Mouse (Mus musculus) neural tube, embryonic 12.5 days (tissue): ENCODE results near the gene Cacna2d2. TPM values are rescaled to one million over a fixed set of nuclear protein-coding genes. Genes with fewer than 3 reads are reported as not detected.

ENCODE experiments used
- ATAC-seq: fragments of 200-750 bp; cut with Nextera tagmentation; 2 replicates; pipeline ENCODE4 v1.8.0; 2017; ENCODE audit warnings: low read depth, mild to moderate bottlenecking, moderate TSS enrichment, moderate library complexity; ENCODE audit not compliant: low FRiP score
- H3K27ac ChIP-seq: fragments of 300-500 bp; sonication (generic); 2 replicates; pipeline ENCODE4 v1.5.1; 2016
- H3K27me3 ChIP-seq: fragments of 300-500 bp; sonication (generic); replicated peaks from 2 replicates; pipeline ENCODE4 v1.6.1; 2016; ENCODE audit warnings: mild to moderate bottlenecking
- H3K36me3 ChIP-seq: fragments of 300-500 bp; sonication (generic); 2 replicates; pipeline ENCODE4 v1.6.1; 2016; ENCODE audit warnings: mild to moderate bottlenecking
- H3K4me1 ChIP-seq: fragments of 300-500 bp; sonication (generic); 2 replicates; pipeline ENCODE4 v1.6.1; 2016
- H3K4me2 ChIP-seq: fragments of 300-500 bp; sonication (generic); replicated peaks from 2 replicates; pipeline ENCODE4 v1.6.1; 2016; ENCODE audit warnings: mild to moderate bottlenecking
- H3K4me3 ChIP-seq: fragments of 300-500 bp; sonication (generic); 2 replicates; pipeline ENCODE4 v1.5.1; 2016
- H3K9ac ChIP-seq: fragments of 300-500 bp; sonication (generic); 2 replicates; pipeline ENCODE4 v1.6.1; 2016; ENCODE audit warnings: mild to moderate bottlenecking
- H3K9me3 ChIP-seq: fragments of 300-500 bp; sonication (generic); 2 replicates; pipeline ENCODE4 v1.6.1; 2016; ENCODE audit warnings: mild to moderate bottlenecking
- WGBS: fragments of 180-500 bp; shearing (Covaris S2); methylation state at CpG from one replicate; pipeline ENCODE4 v1.1.7; 2016; 5-methylcytosine and 5-hydroxymethylcytosine counted together
- polyA plus RNA-seq: library from polyadenylated mRNA; unstranded; fragments of >200 nt; fragmentation: Nextera tagmentation; extraction: Ambion mirVana; gene quantifications from 2 replicates; pipeline ENCODE4 v1.2.1, GENCODE M21; 2016

Cacna2d2 gene
- polyA plus RNA-seq, 1 experiment from 2014 or later = 5.4 TPM

- H3K4me1 ChIP-seq = peaks cover 34% of the 10 kb centered on the region
- no peak overlapping the region for H3K4me3 ChIP-seq
- H3K4me2 ChIP-seq = peak overlapping the region; percentile 13
- no peaks in the 10 kb centered on the region for H3K9me3 ChIP-seq
- no peaks in the 10 kb centered on the region for H3K36me3 ChIP-seq
- 64% methylated on average over 6 of the region's 6 CpGs for WGBS
- H3K27me3 ChIP-seq = no peaks in the 10 kb centered on the region
- no peak overlapping the region for H3K9ac ChIP-seq
- ATAC-seq = 0 out of 2 replicates have a peak, but pooled peaks have one; percentile 8
- no peak overlapping the region for H3K27ac ChIP-seq
Observed at GRCm38 (mm10) chr9:107486507-107487225, 87.3 kb downstream of the Cacna2d2 start.

- 55% methylated on average over 8 of the region's 8 CpGs for WGBS
- Histone ChIP-seq H3K4me2 (no peak overlapping the region), H3K27me3 (no peaks in the 10 kb centered on the region), H3K4me3 (no peak overlapping the region), H3K36me3 (no peaks in the 10 kb centered on the region), H3K9ac (no peak overlapping the region), H3K9me3 (no peaks in the 10 kb centered on the region), H3K4me1 (peaks cover 24% of the 10 kb centered on the region), H3K27ac (no peak overlapping the region)
- ATAC-seq = no peak
Observed at GRCm38 (mm10) chr9:107490146-107490545, 90.7 kb downstream of the Cacna2d2 start.

GRCm38 (mm10) chr9:107490625-107491024 is 91.2 kb downstream of the Cacna2d2 start:
- Histone ChIP-seq H3K4me1 (peaks cover 19% of the 10 kb centered on the region), H3K27ac (no peak overlapping the region)

GRCm38 (mm10) chr9:107493511-107493910 is 94.1 kb downstream of the Cacna2d2 start:
- peaks cover 3% of the 10 kb centered on the region for H3K4me1 ChIP-seq
- H3K36me3 ChIP-seq = no peaks in the 10 kb centered on the region
- WGBS = 66% methylated on average over 1 of the region's 1 CpGs
- H3K9ac ChIP-seq = no peak overlapping the region
- no peak for ATAC-seq
- H3K4me3 ChIP-seq = no peak overlapping the region
- H3K4me2 ChIP-seq = no peak overlapping the region
- no peaks in the 10 kb centered on the region for H3K9me3 ChIP-seq
- H3K27ac ChIP-seq = no peak overlapping the region
- no peaks in the 10 kb centered on the region for H3K27me3 ChIP-seq

More at GRCm38 (mm10) chr9:107490625-107491024, 91.2 kb downstream of the Cacna2d2 start:
- Histone ChIP-seq H3K9ac (no peak overlapping the region), H3K36me3 (no peaks in the 10 kb centered on the region), H3K9me3 (no peaks in the 10 kb centered on the region), H3K4me2 (no peak overlapping the region), H3K27me3 (no peaks in the 10 kb centered on the region), H3K4me3 (no peak overlapping the region)
- WGBS = 71% methylated on average over 6 of the region's 6 CpGs
- ATAC-seq = no peak

GRCm38 (mm10) chr9:107494238-107494637 is 94.8 kb downstream of the Cacna2d2 start:
- Histone ChIP-seq H3K4me2 (no peak overlapping the region), H3K27me3 (no peaks in the 10 kb centered on the region), H3K27ac (no peak overlapping the region), H3K4me3 (no peak overlapping the region), H3K9ac (no peak overlapping the region), H3K9me3 (no peaks in the 10 kb centered on the region), H3K36me3 (no peaks in the 10 kb centered on the region), H3K4me1 (peaks cover 3% of the 10 kb centered on the region)
- ATAC-seq = 0 out of 2 replicates have a peak, but pooled peaks have one; percentile 25
- 74% methylated on average over 12 of the region's 12 CpGs for WGBS

GRCm38 (mm10) chr9:107496359-107496758 is 96.9 kb downstream of the Cacna2d2 start:
- H3K9ac ChIP-seq = no peak overlapping the region
- no peaks in the 10 kb centered on the region for H3K9me3 ChIP-seq
- no peak for ATAC-seq

GRCm38 (mm10) chr9:107500708-107501286 is 101.4 kb downstream of the Cacna2d2 start:
- Histone ChIP-seq H3K36me3 (no peaks in the 10 kb centered on the region), H3K4me2 (no peak overlapping the region), H3K9me3 (no peaks in the 10 kb centered on the region), H3K4me3 (no peak overlapping the region), H3K27me3 (no peaks in the 10 kb centered on the region), H3K9ac (no peak overlapping the region), H3K27ac (no peak overlapping the region), H3K4me1 (peaks cover 15% of the 10 kb centered on the region)
- ATAC-seq = no peak
- WGBS = 79% methylated on average over 3 of the region's 3 CpGs

More at GRCm38 (mm10) chr9:107496359-107496758, 96.9 kb downstream of the Cacna2d2 start:
- no peak overlapping the region for H3K4me3 ChIP-seq
- H3K27ac ChIP-seq = no peak overlapping the region
- H3K27me3 ChIP-seq = no peaks in the 10 kb centered on the region
- no peaks in the 10 kb centered on the region for H3K36me3 ChIP-seq
- WGBS = 89% methylated on average over 3 of the region's 3 CpGs
- peaks cover 3% of the 10 kb centered on the region for H3K4me1 ChIP-seq
- H3K4me2 ChIP-seq = no peak overlapping the region

GRCm38 (mm10) chr9:107502131-107502846 is 102.9 kb downstream of the Cacna2d2 start:
- no peak for ATAC-seq
- Histone ChIP-seq H3K9me3 (no peaks in the 10 kb centered on the region), H3K4me2 (no peak overlapping the region), H3K27ac (no peak overlapping the region), H3K27me3 (no peaks in the 10 kb centered on the region), H3K9ac (no peak overlapping the region), H3K4me3 (no peak overlapping the region), H3K4me1 (peaks cover 28% of the 10 kb centered on the region), H3K36me3 (no peaks in the 10 kb centered on the region)
- WGBS = 87% methylated on average over 12 of the region's 12 CpGs

GRCm38 (mm10) chr9:107504662-107505537 is 105.5 kb downstream of the Cacna2d2 start:
- H3K4me1 ChIP-seq = peaks cover 54% of the 10 kb centered on the region
- H3K9ac ChIP-seq = no peak overlapping the region
- peak; percentile 53 for ATAC-seq
- no peak overlapping the region for H3K4me3 ChIP-seq
- no peaks in the 10 kb centered on the region for H3K36me3 ChIP-seq
- no peaks in the 10 kb centered on the region for H3K9me3 ChIP-seq
- H3K27me3 ChIP-seq = 0 out of 2 replicates have a peak, but pooled peaks cover 2% of the 10 kb centered on the region
- peak overlapping the region; percentile 28; the same call in 1 of the 2 replicates for H3K27ac ChIP-seq
- 60% methylated on average over 19 of the region's 19 CpGs for WGBS
- H3K4me2 ChIP-seq = no peak overlapping the region

GRCm38 (mm10) chr9:107508266-107508665 is 108.9 kb downstream of the Cacna2d2 start:
- Histone ChIP-seq H3K4me3 (no peak overlapping the region), H3K4me2 (no peak overlapping the region), H3K9ac (no peak overlapping the region), H3K27me3 (0 out of 2 replicates have a peak, but pooled peaks cover 2% of the 10 kb centered on the region), H3K27ac (no peak overlapping the region), H3K9me3 (no peaks in the 10 kb centered on the region), H3K36me3 (no peaks in the 10 kb centered on the region), H3K4me1 (peaks cover 86% of the 10 kb centered on the region)
- 50% methylated on average over 10 of the region's 10 CpGs for WGBS
- ATAC-seq = no peak

GRCm38 (mm10) chr9:107510384-107511100 is 111.1 kb downstream of the Cacna2d2 start:
- H3K27me3 ChIP-seq = 0 out of 2 replicates have a peak, but pooled peaks cover 2% of the 10 kb centered on the region
- ATAC-seq = no peak
- H3K9me3 ChIP-seq = no peaks in the 10 kb centered on the region
- no peak overlapping the region for H3K9ac ChIP-seq
- peak overlapping the region; percentile 51 for H3K27ac ChIP-seq
- peaks cover 86% of the 10 kb centered on the region for H3K4me1 ChIP-seq
- no peak overlapping the region for H3K4me3 ChIP-seq
- no peak overlapping the region for H3K4me2 ChIP-seq
- no peaks in the 10 kb centered on the region for H3K36me3 ChIP-seq
- WGBS = 87% methylated on average over 14 of the region's 14 CpGs
